Mouse (Mus musculus) hindbrain, embryonic 14.5 days (tissue): Measurements from ENCODE around the gene Tnfrsf18. TPM values are rescaled to one million over a fixed set of nuclear protein-coding genes. Genes with fewer than 3 reads are reported as not detected.

Source experiments
- ATAC-seq: fragments of 200-750 bp; cut with Nextera tagmentation; 2 replicates; pipeline ENCODE4 v1.8.0; 2017; ENCODE audit warnings: moderate number of reproducible peaks, mild to moderate bottlenecking, moderate TSS enrichment, moderate library complexity; ENCODE audit not compliant: low FRiP score
- DNase-seq: peaks from one replicate; pipeline ENCODE4 v3.0.0-alpha.2; 2015; ENCODE audit warnings: low spot score
- H3K27ac ChIP-seq: fragments of 300-500 bp; sonication (generic); 2 replicates; pipeline ENCODE4 v1.5.1; 2014; ENCODE audit warnings: mild to moderate bottlenecking, moderate library complexity
- H3K27me3 ChIP-seq: fragments of 300-500 bp; sonication (generic); 2 replicates; pipeline ENCODE4 v1.6.1; 2014; ENCODE audit warnings: mild to moderate bottlenecking, low read length, mixed read lengths; ENCODE audit not compliant: control insufficient read depth, insufficient read depth
- H3K36me3 ChIP-seq: fragments of 300-500 bp; sonication (generic); replicated peaks from 2 replicates; pipeline ENCODE4 v1.6.1; 2014; ENCODE audit not compliant: control insufficient read depth, insufficient read depth
- H3K4me1 ChIP-seq: fragments of 300-500 bp; sonication (generic); replicated peaks from 2 replicates; pipeline ENCODE4 v1.6.1; 2014; ENCODE audit warnings: antibody characterized with exemption, low read length, mixed read lengths; ENCODE audit not compliant: control insufficient read depth, insufficient read depth
- H3K4me2 ChIP-seq: fragments of 300-500 bp; sonication (generic); replicated peaks from 2 replicates; pipeline ENCODE4 v1.6.1; 2014; ENCODE audit warnings: mild to moderate bottlenecking, moderate library complexity
- H3K4me3 ChIP-seq: fragments of 300-500 bp; sonication (generic); replicated peaks from 2 replicates; pipeline ENCODE4 v1.5.1; 2014; ENCODE audit warnings: mild to moderate bottlenecking, low read length
- H3K9ac ChIP-seq: fragments of 300-500 bp; sonication (generic); 2 replicates; pipeline ENCODE4 v1.6.1; 2014
- H3K9me3 ChIP-seq: fragments of 300-500 bp; sonication (generic); 2 replicates; pipeline ENCODE4 v1.6.1; 2016; ENCODE audit warnings: low read length; ENCODE audit not compliant: control insufficient read depth
- WGBS: fragments of 180-500 bp; shearing (Covaris S2); extraction: QIAGEN DNeasy Blood & Tissue Kit; methylation state at CpG from one replicate; pipeline ENCODE4 v1.1.7; 2014; 5-methylcytosine and 5-hydroxymethylcytosine counted together
- polyA plus RNA-seq: library from polyadenylated mRNA; unstranded; fragments of >200 nt; fragmentation: Nextera tagmentation; extraction: Ambion mirVana; gene quantifications from 2 replicates; pipeline ENCODE4 v1.2.1, GENCODE M21; 2014

Tnfrsf18 gene
- polyA plus RNA-seq, 1 experiment from 2014 or later, result 1.9 TPM

GRCm38 (mm10) chr4:156064510-156064897 is 38.5 kb downstream of the Tnfrsf18 start:
- Histone ChIP-seq H3K4me2 (no peak overlapping the region), H3K36me3 (no peaks in the 10 kb centered on the region), H3K27me3 (no peaks in the 10 kb centered on the region), H3K9ac (no peak overlapping the region), H3K4me3 (no peak overlapping the region), H3K4me1 (peaks cover 8% of the 10 kb centered on the region; the same call in 1 of the 2 replicates), H3K27ac (no peak overlapping the region), H3K9me3 (no peaks in the 10 kb centered on the region)
- WGBS, result 87% methylated on average over 9 of the region's 9 CpGs
- no peak for DNase-seq
- ATAC-seq, result no peak

GRCm38 (mm10) chr4:156065156-156065894 is 39.4 kb downstream of the Tnfrsf18 start:
- Histone ChIP-seq H3K27me3 (no peaks in the 10 kb centered on the region), H3K36me3 (no peaks in the 10 kb centered on the region), H3K27ac (no peak overlapping the region), H3K4me3 (no peak overlapping the region), H3K9ac (no peak overlapping the region), H3K4me1 (peaks cover 8% of the 10 kb centered on the region; the same call in 1 of the 2 replicates), H3K4me2 (no peak overlapping the region), H3K9me3 (no peaks in the 10 kb centered on the region)
- DNase-seq (no peak), ATAC-seq (no peak)
- 95% methylated on average over 10 of the region's 10 CpGs for WGBS

GRCm38 (mm10) chr4:156067256-156067949 is 41.4 kb downstream of the Tnfrsf18 start:
- DNase-seq (no peak), ATAC-seq (no peak)
- Histone ChIP-seq H3K9ac (no peak overlapping the region), H3K4me1 (peaks cover 11% of the 10 kb centered on the region; the same call in 1 of the 2 replicates), H3K4me3 (no peak overlapping the region), H3K27ac (no peak overlapping the region), H3K36me3 (no peaks in the 10 kb centered on the region), H3K27me3 (no peaks in the 10 kb centered on the region), H3K9me3 (no peaks in the 10 kb centered on the region), H3K4me2 (no peak overlapping the region)
- 78% methylated on average over 5 of the region's 5 CpGs for WGBS

- DNase-seq (no peak), ATAC-seq (no peak)
- no peak overlapping the region for H3K9ac ChIP-seq
- no peaks in the 10 kb centered on the region for H3K9me3 ChIP-seq
- H3K27ac ChIP-seq, result no peak overlapping the region
- no peak overlapping the region for H3K4me2 ChIP-seq
- no peak overlapping the region for H3K4me3 ChIP-seq
- 0 out of 2 replicates have a peak, but pooled peaks cover 3% of the 10 kb centered on the region for H3K4me1 ChIP-seq
- no peaks in the 10 kb centered on the region for H3K27me3 ChIP-seq
- WGBS, result 71% methylated on average over 8 of the region's 8 CpGs
- no peaks in the 10 kb centered on the region for H3K36me3 ChIP-seq
Measured at GRCm38 (mm10) chr4:156069701-156070100, 43.7 kb downstream of the Tnfrsf18 start.

- 51% methylated on average over 6 of the region's 6 CpGs for WGBS
- Histone ChIP-seq H3K4me1 (0 out of 2 replicates have a peak, but pooled peaks cover 3% of the 10 kb centered on the region), H3K9me3 (no peaks in the 10 kb centered on the region), H3K4me2 (no peak overlapping the region), H3K36me3 (no peaks in the 10 kb centered on the region), H3K27me3 (no peaks in the 10 kb centered on the region), H3K27ac (no peak overlapping the region), H3K4me3 (no peak overlapping the region), H3K9ac (no peak overlapping the region)
- no peak for ATAC-seq
- no peak for DNase-seq
Measured at GRCm38 (mm10) chr4:156070276-156070675, 44.3 kb downstream of the Tnfrsf18 start.

- Histone ChIP-seq H3K9me3 (no peaks in the 10 kb centered on the region), H3K4me1 (0 out of 2 replicates have a peak, but pooled peaks cover 3% of the 10 kb centered on the region), H3K4me3 (no peak overlapping the region), H3K27ac (no peak overlapping the region), H3K9ac (no peak overlapping the region), H3K36me3 (no peaks in the 10 kb centered on the region), H3K4me2 (no peak overlapping the region), H3K27me3 (no peaks in the 10 kb centered on the region)
- ATAC-seq (no peak), DNase-seq (no peak)
- 50% methylated on average over 2 of the region's 2 CpGs for WGBS
Measured at GRCm38 (mm10) chr4:156070716-156071115, 44.8 kb downstream of the Tnfrsf18 start.

- Histone ChIP-seq H3K4me3 (no peak overlapping the region), H3K4me2 (peak overlapping the region; percentile 64; the same call in 1 of the 2 replicates), H3K9ac (no peak overlapping the region), H3K36me3 (no peaks in the 10 kb centered on the region), H3K27me3 (peaks cover 16% of the 10 kb centered on the region), H3K4me1 (peaks cover 8% of the 10 kb centered on the region; the same call in 1 of the 2 replicates), H3K9me3 (no peaks in the 10 kb centered on the region), H3K27ac (no peak overlapping the region)
- DNase-seq (no peak), ATAC-seq (no peak)
- WGBS, result 9% methylated on average over 8 of the region's 8 CpGs
Measured at GRCm38 (mm10) chr4:156076911-156077382, 51.0 kb downstream of the Tnfrsf18 start.

- Histone ChIP-seq H3K4me2 (peak overlapping the region; percentile 64), H3K4me1 (peaks cover 8% of the 10 kb centered on the region; the same call in 1 of the 2 replicates), H3K27ac (no peak overlapping the region), H3K27me3 (peaks cover 16% of the 10 kb centered on the region), H3K36me3 (no peaks in the 10 kb centered on the region), H3K4me3 (peak overlapping the region; percentile 33), H3K9ac (peak overlapping the region; percentile 49), H3K9me3 (no peaks in the 10 kb centered on the region)
- DNase-seq (no peak), ATAC-seq (0 out of 2 replicates have a peak, but pooled peaks have one; percentile 46)
- WGBS, result 1% methylated on average over 58 of the region's 58 CpGs
Measured at GRCm38 (mm10) chr4:156077499-156078301, 51.7 kb downstream of the Tnfrsf18 start.
